Mouse (Mus musculus): ENCODE data around the gene Carmil2.

DNA sequence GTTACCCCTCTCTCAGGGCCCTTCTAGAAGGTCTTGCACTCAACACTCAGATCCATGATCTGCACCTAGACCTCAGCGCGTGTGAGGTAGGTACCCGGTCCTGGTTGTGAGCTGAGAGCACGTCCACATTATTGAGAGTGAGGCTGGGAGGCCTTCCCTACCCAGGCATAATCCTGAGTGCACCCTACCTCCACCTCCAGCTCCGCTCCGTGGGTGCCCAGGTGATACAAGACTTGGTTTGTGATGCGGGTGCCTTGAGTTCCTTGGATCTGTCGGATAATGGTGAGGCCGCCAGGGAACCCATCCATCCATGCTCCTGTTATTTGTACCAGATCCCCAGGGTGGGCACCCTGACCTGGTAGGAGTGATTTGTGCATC lies 3.9 kb downstream of the Carmil2 start:
- TF ChIP-seq CTCF (IDR thresholded peaks at IDR 0.05; ENCODE audit: extremely low read depth, insufficient read depth, low read length) (no peak), POLR2A (IDR thresholded peaks at IDR 0.05; ENCODE audit: extremely low read depth, insufficient read depth, low read length) (no peak)
